Mouse (Mus musculus) embryonic fibroblast, embryonic 13.5 days (primary cell): ENCODE results near the gene Tead2.

Source experiments
- CTCF ChIP-seq: IDR thresholded peaks from 2 replicates; pipeline ENCODE4 v1.5.1; 2011; ENCODE audit warnings: mild to moderate bottlenecking, control low read depth, low read length, moderate library complexity, borderline replicate concordance; ENCODE audit not compliant: insufficient read depth
- POLR2A ChIP-seq: IDR thresholded peaks from 2 replicates; pipeline ENCODE4 v1.6.1; 2011; ENCODE audit warnings: low read depth, mild to moderate bottlenecking, control low read depth, low read length, moderate library complexity

DNA sequence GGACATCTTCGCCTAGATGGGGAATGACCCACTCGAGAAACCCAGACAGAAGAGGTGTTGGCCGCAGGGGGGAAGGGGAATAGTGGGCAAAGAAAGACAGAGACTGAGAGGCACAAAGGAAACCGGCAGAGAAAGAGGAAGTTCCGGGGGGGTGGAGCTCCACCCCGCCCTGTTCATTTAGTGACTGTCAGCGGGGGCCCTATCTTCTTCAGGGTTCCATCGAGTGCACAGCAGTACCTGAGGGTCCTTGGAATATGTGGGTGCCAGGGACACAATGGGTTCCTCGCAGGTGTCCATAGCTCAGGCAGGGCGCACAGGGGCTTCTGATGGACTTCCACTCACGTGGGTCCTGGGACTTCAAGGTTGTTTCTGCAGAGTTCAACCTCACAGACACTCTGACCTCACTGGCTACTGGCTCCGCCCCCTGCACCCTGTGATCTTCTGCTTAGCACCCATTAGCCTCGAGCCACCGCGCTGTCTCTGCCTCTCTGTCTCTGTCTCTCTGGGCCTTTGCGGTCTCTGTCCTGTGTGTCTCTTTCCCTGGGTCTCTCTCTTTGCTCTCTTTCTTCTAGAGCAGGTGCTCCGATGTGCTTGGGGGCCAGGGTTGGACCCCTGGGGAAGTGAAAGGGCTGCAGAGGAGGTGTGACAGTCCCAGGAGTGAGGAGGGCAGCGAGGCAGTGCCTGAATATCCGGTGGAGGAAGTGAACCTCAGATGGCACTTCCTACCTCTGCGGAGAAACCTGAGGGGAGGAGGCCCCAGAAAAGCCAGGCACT, 23.4 kb downstream of the Tead2 start, which contains the start of gene Cd37:
- TF ChIP-seq POLR2A (no peak), CTCF (no peak)
